Mouse (Mus musculus) gastrocnemius, adult 2 months (tissue): ENCODE data around the gene Exoc8. TPM values are rescaled to one million over a fixed set of nuclear protein-coding genes. Genes with fewer than 3 reads are reported as not detected.
A peak's percentile ranks its signal among the peaks of the same experiment; 100 is the strongest.

Experiments
- DNase-seq: peaks from one replicate; pipeline ENCODE4 v3.0.0; 2022
- H3K27ac ChIP-seq: fragments of 200-600 bp; 2 replicates; pipeline ENCODE4 v1.8.1; 2022; ENCODE audit warnings: mild to moderate bottlenecking
- H3K4me3 ChIP-seq: fragments of 200-600 bp; 2 replicates; pipeline ENCODE4 v1.8.1; 2022; ENCODE audit warnings: mild to moderate bottlenecking, moderate library complexity
- CTCF ChIP-seq: fragments of 200-600 bp; IDR thresholded peaks from 2 replicates; pipeline ENCODE4 v1.8.1; 2022; ENCODE audit warnings: antibody characterized with exemption, mild to moderate bottlenecking, moderate library complexity
- intact Hi-C: fragments of 180-260 bp; cut with DNase I; formaldehyde crosslinking; loops from one replicate; pipeline ENCODE4 v1.15.1; 2025
- total RNA-seq, 2 experiments: library from RNA; stranded (reverse); gene quantifications; 2 replicates each; pipeline ENCODE4 v1.2.3; 2021

Exoc8 gene
- total RNA-seq, 2 experiments from 2014 or later = 7.6 to 7.8 TPM

DNA sequence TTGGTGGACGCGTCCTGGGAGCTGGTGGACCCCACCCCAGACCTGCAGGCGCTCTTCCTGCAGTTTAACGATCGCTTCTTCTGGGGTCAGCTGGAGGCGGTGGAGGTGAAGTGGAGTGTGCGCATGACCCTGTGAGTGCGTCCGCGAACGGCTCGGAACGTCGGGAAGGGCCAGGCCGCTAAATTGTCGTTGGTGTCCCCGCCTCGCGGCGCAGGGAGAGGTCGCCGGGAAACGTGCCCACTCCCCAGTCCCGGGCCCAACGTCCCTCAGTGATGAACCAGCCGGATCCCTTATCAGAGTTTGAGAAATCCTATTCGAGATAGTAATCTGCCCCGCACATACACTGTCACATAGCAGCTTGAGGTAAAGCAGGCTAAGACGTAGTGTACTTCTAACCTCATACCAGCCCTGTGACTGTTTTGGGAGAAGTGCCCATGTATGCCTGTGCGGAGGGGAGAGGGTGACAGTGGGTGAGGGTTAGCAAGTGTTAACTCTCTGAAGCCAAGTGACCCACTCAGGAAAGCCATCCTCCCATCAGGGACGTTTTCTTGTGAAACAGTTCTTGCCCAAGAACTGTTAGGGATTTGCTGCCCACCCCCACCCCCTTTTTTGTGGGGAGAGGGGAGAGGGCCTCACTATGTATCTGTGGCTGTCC, 873 bp upstream of the Exoc8 start:
- DNase-seq = peak; percentile 37
- intact Hi-C loops = loop anchor here (5.0 kb wide), 1 partner anchor 139 kb away; no protein-coding TSS in a partner anchor
- Histone ChIP-seq H3K27ac (peak overlapping the region; percentile 97), H3K4me3 (peak overlapping the region; percentile 100)
- no peak for TF ChIP-seq CTCF

DNA sequence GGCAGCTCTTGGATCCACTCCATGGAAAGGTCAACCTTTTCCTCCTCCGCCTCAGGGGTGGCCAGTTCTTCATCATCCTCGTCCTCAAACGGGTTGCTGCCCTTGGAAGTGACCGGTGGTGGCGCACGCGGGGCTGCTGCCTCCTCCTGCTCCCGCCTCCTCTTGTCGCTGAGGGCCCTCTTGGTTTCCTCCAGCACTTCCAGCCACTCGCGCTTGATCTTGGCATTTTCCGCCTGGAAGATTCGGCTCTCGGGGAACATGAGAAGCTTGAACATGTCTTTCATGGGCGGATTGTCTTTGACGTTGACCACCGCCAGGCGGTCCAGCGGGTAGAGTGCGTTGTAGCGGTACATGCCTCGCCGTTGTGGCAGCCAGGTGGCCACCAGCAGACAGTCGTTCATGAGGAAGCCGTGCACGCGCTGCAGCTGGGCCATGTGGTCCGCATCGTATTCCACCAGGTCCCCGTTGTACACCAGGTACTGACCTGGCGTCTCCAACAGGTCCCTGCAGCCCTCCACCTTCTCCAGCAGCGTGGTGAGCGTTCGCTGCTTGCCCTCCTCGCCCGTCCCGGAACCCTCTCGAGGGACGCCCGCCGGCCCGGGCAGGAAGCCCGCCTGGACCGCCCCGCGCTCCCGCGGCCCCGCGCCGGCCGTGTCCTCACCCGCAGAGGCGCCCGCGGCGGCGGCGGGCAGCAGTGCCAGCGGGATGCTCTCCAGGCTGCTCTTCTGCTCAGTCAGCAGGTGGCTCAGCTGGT, 696 bp downstream of the Exoc8 start:
- intact Hi-C loops = loop anchor here (1.0 to 5.0 kb wide), 3 partner anchors 52 to 140 kb away; partner anchors contain the start of genes Egln1 and Tsnax
- peak; percentile 75 for TF ChIP-seq CTCF
- H3K27ac ChIP-seq = peak overlapping the region; percentile 97
- DNase-seq = peak; percentile 87
- peak overlapping the region; percentile 100 for H3K4me3 ChIP-seq

DNA sequence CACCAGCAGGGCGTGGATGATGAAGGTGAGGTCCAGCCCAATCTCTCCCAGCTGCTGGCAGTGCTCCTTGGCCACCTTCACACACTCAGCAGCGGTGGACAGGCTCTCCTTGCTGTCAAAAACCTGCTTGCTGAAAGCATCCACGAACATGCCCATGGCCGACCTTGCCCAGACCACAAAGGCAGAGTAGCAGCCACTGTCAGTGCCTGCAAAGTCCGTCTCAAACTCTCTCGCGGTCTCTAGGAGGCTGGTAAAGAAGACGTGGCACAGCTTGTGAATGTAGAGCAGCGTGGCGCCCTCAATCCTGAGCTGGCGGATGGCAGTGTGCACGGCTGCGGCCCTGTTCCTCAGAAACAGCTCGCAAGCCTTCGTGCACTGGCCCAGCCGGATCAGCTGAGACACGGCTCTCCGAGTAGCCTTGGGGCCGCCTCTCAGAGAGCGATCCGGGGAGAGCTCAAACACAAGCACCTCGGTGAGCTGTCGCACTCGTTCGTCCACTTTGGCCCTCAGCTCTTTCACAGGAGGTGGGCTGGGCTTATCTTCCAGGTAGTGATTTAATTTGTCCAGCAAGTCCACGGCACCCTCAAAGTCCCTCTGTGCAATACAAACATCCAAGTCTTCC, 1.4 kb downstream of the Exoc8 start:
- TF ChIP-seq CTCF = no peak
- peak overlapping the region; percentile 97 for H3K27ac ChIP-seq
- peak; percentile 34 for DNase-seq
- H3K4me3 ChIP-seq = peak overlapping the region; percentile 100
- intact Hi-C loops = loop anchor here (2.0 to 5.0 kb wide), 2 partner anchors 117 to 141 kb away; partner anchors contain the start of gene Tsnax

DNA sequence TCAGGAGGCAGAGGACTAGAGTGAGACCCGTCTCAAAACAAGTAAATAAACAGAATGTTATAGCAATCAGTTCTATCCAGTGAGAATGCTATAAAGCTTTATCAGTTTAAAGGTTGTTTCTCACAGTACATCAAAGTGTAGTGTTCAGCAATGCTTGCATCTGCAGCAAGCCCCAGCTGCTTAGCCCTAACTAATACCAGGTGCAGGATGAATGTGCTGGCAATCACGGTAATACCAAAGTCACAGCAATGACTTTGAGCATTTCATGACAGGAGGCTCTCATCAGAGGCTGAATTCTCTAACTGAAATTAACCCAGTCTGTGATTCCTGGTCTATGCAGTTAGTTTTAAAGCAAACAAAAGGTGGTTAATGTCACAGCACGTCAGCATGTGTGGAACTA, 4.9 kb downstream of the Exoc8 start:
- no peak overlapping the region for H3K27ac ChIP-seq
- intact Hi-C loops = no loop called here
- TF ChIP-seq CTCF = no peak
- no peak overlapping the region for H3K4me3 ChIP-seq
- DNase-seq = no peak

DNA sequence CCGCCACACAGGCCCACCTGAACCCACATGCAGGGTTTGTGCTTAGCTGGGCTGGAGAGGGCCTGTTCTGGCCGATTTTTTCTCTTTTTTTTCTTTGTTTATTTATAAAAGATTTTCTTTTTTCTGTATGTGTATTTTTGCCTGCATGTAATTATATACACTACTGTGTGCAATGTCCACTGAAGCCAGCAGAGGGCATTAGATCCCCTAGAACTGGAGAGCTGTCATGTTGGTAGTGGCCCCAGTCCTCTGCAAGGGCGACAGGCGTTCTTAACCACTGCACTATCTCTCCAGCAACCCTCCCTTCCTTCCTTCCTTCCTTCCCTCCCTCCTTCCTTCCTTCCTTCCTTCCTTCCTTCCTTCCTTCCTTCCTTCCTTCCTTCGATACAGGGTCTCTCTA, 9.1 kb downstream of the Exoc8 start:
- no peak overlapping the region for H3K27ac ChIP-seq
- DNase-seq = no peak
- TF ChIP-seq CTCF = peak; percentile 40
- no peak overlapping the region for H3K4me3 ChIP-seq
- intact Hi-C loops = no loop called here

DNA sequence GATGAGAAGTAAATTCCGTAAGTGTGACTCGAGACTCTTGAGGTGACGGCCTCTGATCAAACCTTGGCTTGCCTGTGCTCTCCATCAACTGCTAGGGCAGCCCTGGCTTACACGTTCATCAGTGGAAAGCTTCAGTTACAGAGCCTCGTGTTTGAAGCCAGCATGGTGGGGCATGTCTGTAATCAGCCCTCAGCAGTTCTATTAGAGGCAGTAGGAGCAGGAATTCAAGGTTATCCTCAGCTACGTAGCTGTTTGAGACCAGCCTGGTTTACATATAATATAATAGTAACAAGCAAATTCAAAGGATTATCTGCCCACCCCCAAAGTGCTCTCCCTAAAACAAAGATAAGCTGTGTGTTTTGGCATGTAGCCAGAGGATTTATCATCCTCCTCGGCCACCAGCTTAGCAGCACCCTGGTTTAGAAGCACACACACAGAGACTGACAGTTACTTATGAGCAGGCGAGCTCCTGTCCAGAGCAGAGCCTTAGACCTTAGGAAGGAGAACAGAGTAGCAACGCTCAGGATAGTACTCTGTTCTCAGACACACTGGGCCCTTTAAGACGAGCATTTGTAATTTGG, 18.5 kb downstream of the Exoc8 start:
- DNase-seq = no peak
- Histone ChIP-seq H3K27ac (no peak overlapping the region), H3K4me3 (no peak overlapping the region)
- TF ChIP-seq CTCF = no peak
- intact Hi-C loops = no loop called here

DNA sequence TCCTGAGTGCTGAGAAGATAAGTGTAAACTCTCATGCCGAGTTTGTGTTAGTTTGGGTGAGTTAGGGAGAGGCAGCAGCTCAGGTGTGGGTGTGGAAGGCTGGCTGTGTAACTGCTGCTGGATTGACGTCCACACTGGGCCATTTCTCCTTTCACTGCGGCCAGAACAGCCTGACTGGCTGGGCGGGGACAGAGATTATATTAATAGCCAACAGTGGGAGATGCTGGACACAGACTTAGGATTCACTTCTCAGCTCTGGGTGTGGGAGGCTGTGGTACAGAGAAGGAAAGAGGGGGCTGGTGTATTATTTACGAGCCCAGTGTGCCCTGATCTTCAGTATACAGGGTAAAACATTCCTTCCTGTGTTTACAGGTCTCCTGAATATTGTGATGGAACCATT, 19.4 kb downstream of the Exoc8 start:
- Histone ChIP-seq H3K27ac (no peak overlapping the region), H3K4me3 (no peak overlapping the region)
- intact Hi-C loops = no loop called here
- no peak for TF ChIP-seq CTCF
- no peak for DNase-seq

DNA sequence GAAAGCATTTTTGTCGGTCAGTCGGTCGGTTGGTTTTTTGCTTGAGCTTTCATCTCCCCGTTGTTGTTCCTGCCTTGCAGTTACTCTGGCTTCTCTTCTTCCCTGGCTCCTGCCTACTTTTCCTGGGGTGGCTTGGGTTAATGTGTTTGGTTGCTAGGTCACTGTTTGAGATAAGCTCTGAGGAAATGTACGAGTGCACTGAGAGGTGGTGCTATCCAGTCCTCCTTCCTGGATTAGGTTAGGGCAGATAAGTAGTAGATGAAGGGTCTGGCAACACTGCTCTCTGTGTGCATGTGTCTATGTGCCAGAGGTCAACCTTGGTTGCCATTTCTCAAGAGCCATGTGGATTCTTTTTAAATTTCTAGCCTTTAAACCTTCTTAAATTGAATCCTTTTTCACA, 24.8 kb downstream of the Exoc8 start:
- TF ChIP-seq CTCF = no peak
- no peak overlapping the region for H3K27ac ChIP-seq
- intact Hi-C loops = no loop called here
- no peak for DNase-seq
- H3K4me3 ChIP-seq = no peak overlapping the region

DNA sequence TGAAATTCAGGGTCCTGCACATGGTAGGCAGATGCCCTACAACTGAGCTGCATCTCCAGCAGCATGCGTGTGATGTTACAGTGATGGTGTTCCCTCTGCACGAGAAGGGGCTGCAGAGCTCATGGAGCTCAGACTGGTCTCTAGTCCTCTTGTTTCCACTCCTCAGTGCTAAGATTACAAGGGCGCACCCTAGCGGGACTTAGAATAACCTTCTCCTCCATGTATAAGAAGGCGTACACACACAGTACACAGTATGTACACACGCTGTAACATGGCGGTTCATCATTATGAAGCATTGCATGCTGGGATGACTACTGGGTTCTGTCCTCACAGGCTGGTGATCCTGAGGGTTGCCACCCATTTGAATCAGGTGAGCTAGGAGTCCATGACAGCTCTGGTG, 25.4 kb downstream of the Exoc8 start:
- no peak for DNase-seq
- intact Hi-C loops = no loop called here
- Histone ChIP-seq H3K27ac (no peak overlapping the region), H3K4me3 (no peak overlapping the region)
- no peak for TF ChIP-seq CTCF

DNA sequence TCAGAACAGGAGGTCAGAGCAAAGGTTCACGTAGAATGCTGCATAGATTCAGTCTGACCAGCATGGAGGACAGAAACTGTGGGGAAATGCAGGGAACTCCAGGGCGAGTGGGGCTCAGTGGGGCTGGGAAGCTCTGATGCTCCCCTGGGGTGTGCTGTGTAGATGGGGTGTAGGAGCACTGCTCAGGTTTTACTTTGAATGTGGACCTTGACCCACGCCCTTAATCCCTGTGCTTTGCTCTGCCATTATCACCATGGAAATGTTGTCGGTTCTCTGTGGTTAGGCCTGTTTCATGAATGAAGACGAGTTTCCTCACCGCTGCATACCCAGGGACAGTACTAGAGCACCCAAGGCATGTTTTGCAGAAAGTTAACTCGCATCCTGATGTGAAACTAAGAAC, 26.0 kb downstream of the Exoc8 start:
- intact Hi-C loops = no loop called here
- TF ChIP-seq CTCF = no peak
- Histone ChIP-seq H3K4me3 (no peak overlapping the region), H3K27ac (no peak overlapping the region)
- no peak for DNase-seq

DNA sequence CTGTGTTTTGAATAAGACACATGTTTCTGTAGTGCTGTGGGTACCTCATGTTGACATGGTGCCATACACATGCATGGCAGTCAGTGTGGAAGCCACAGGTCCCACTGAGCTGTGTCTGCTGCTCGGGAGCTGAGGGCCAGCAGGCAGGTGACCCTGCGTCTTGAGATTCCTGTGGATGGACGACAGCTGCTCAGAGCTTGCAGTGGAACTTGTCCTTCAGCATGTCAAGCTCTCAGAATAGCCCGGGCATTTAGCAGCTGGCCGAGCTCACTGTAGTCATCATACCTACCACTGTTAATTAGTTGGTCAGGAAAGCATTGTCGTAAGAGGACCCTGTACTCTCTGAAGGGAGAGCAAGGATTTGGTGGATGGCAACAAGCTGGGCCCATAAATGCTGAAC, 27.8 kb downstream of the Exoc8 start:
- peak; percentile 67 for DNase-seq
- peak overlapping the region; percentile 80 for H3K27ac ChIP-seq
- intact Hi-C loops = no loop called here
- no peak overlapping the region for H3K4me3 ChIP-seq
- no peak for TF ChIP-seq CTCF

DNA sequence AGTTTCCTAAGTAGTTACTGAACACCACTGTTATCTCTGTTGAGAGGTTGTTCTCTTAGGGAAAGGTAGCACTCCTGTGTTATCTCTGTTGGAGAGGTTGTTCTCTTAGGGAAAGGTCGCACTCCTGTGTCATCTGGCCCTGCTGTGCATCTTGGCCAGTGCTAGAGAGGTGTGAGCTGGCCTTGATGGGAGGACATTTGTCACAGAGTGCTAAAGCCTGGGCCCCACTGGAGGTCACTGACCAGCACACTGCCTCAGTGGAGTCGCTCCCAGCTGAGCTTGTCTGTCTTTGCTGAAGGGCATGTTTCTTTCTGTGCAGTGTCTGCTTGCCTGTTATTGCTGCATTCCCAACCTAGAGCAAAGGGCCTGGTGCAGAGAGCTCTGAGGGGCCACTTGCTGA, 30.4 kb downstream of the Exoc8 start:
- peak overlapping the region; percentile 16 for H3K27ac ChIP-seq
- intact Hi-C loops = no loop called here
- no peak for DNase-seq
- H3K4me3 ChIP-seq = no peak overlapping the region
- TF ChIP-seq CTCF = no peak

DNA sequence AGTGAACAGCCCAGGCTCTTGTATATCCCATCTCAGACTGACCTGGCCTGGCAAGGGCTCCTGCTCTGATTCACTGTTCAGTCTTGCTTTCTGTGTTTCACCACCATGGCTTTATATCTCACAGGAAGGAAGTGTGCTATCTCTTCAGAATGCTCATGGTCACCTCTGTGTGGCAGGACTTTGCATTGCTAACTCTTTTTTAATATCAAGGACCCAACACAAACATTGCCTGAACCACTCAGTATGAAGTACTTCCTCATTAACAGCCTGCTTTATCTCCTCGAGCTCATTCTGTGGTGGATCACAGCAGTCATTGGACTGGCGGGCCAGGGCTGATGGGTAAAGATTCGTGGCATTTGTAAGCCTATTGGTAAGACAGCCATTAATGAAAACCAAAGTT, 30.8 kb downstream of the Exoc8 start:
- intact Hi-C loops = no loop called here
- DNase-seq = no peak
- no peak overlapping the region; the same call in 1 of the 2 replicates for H3K27ac ChIP-seq

More for the DNA sequence above, 30.8 kb downstream of the Exoc8 start:
- no peak for TF ChIP-seq CTCF
- no peak overlapping the region for H3K4me3 ChIP-seq
